Mouse (Mus musculus): ENCODE results near the gene H2-Ob. TPM values are rescaled to one million over a fixed set of nuclear protein-coding genes. Genes with fewer than 3 reads are reported as not detected.

Gene H2-Ob
- total and polyA plus RNA-seq, 2 experiments = 1.6 to 2.9 TPM

GRCm38 (mm10) chr17:34286999-34287398 is 48.3 kb downstream of the H2-Ob start:
- Histone ChIP-seq H3K79me2 (ENCODE audit: control insufficient read depth, insufficient read depth, low read length) (no peaks in the 10 kb centered on the region), H3K4me3 (ENCODE audit: insufficient read depth, low read depth, low read length) (no peak overlapping the region), H3K27ac (replicated peaks; ENCODE audit: insufficient read depth, low read depth, low read length) (no peak overlapping the region), H3K27me3 (ENCODE audit: control insufficient read depth, insufficient read depth, low read length) (no peaks in the 10 kb centered on the region), H3K9ac (ENCODE audit: low read depth, low read length) (no peak overlapping the region), H3K4me1 (ENCODE audit: control insufficient read depth, insufficient read depth, low read length) (no peaks in the 10 kb centered on the region), H3K36me3 (ENCODE audit: control insufficient read depth, insufficient read depth, low read length) (no peaks in the 10 kb centered on the region)
- 61% methylated on average over 6 of the region's 6 CpGs for WGBS
- no peak for DNase-seq (ENCODE audit: extremely low read depth, low read depth, low spot score)
- TF ChIP-seq POLR2A (IDR thresholded peaks at IDR 0.05; ENCODE audit: extremely low read depth, insufficient read depth, low read length) (no peak), CTCF (IDR thresholded peaks at IDR 0.05; ENCODE audit: low read depth, low read length) (no peak)

GRCm38 (mm10) chr17:34287648-34288047 is 48.9 kb downstream of the H2-Ob start, which contains the start of gene H2-Aa:
Gene H2-Aa (minus strand): TSS chr17:34287823.
- peak; percentile 67 for DNase-seq (ENCODE audit: extremely low read depth, low read depth, low spot score)
- H3K4me3 ChIP-seq (ENCODE audit: insufficient read depth, low read depth, low read length) = peak within 1 kb of the TSS; percentile 25

GRCm38 (mm10) chr17:34288131-34288530 is 49.4 kb downstream of the H2-Ob start:
- TF ChIP-seq POLR2A (IDR thresholded peaks at IDR 0.05; ENCODE audit: extremely low read depth, insufficient read depth, low read length) (no peak), CTCF (IDR thresholded peaks at IDR 0.05; ENCODE audit: low read depth, low read length) (no peak)
- Histone ChIP-seq H3K36me3 (ENCODE audit: control insufficient read depth, insufficient read depth, low read length) (no peaks in the 10 kb centered on the region), H3K4me1 (ENCODE audit: control insufficient read depth, insufficient read depth, low read length) (no peaks in the 10 kb centered on the region), H3K4me3 (ENCODE audit: insufficient read depth, low read depth, low read length) (no peak overlapping the region), H3K27me3 (ENCODE audit: control insufficient read depth, insufficient read depth, low read length) (no peaks in the 10 kb centered on the region), H3K27ac (replicated peaks; ENCODE audit: insufficient read depth, low read depth, low read length) (no peak overlapping the region), H3K79me2 (ENCODE audit: control insufficient read depth, insufficient read depth, low read length) (no peaks in the 10 kb centered on the region), H3K9ac (ENCODE audit: low read depth, low read length) (no peak overlapping the region)
- 55% methylated on average over 3 of the region's 3 CpGs for WGBS
- DNase-seq (ENCODE audit: extremely low read depth, low read depth, low spot score) = no peak

More at GRCm38 (mm10) chr17:34287648-34288047, 48.9 kb downstream of the H2-Ob start, which contains the start of gene H2-Aa:
- Histone ChIP-seq H3K27me3 (ENCODE audit: control insufficient read depth, insufficient read depth, low read length) (no peaks in the 10 kb centered on the region), H3K9ac (ENCODE audit: low read depth, low read length) (no peak within 1 kb of the TSS), H3K79me2 (ENCODE audit: control insufficient read depth, insufficient read depth, low read length) (no peaks in the 10 kb centered on the region), H3K36me3 (ENCODE audit: control insufficient read depth, insufficient read depth, low read length) (no peaks in the 10 kb centered on the region), H3K27ac (replicated peaks; ENCODE audit: insufficient read depth, low read depth, low read length) (no peak within 1 kb of the TSS), H3K4me1 (ENCODE audit: control insufficient read depth, insufficient read depth, low read length) (no peaks in the 10 kb centered on the region)
- no peak for TF ChIP-seq POLR2A (IDR thresholded peaks at IDR 0.05; ENCODE audit: extremely low read depth, insufficient read depth, low read length)
- no peak for TF ChIP-seq CTCF (IDR thresholded peaks at IDR 0.05; ENCODE audit: low read depth, low read length)
- WGBS = 24% methylated on average over 8 of the region's 8 CpGs

GRCm38 (mm10) chr17:34291609-34292008 is 52.9 kb downstream of the H2-Ob start:
- Histone ChIP-seq H3K27me3 (ENCODE audit: control insufficient read depth, insufficient read depth, low read length) (no peaks in the 10 kb centered on the region), H3K4me3 (ENCODE audit: insufficient read depth, low read depth, low read length) (no peak overlapping the region), H3K79me2 (ENCODE audit: control insufficient read depth, insufficient read depth, low read length) (no peaks in the 10 kb centered on the region), H3K36me3 (ENCODE audit: control insufficient read depth, insufficient read depth, low read length) (no peaks in the 10 kb centered on the region), H3K9ac (ENCODE audit: low read depth, low read length) (no peak overlapping the region), H3K4me1 (ENCODE audit: control insufficient read depth, insufficient read depth, low read length) (no peaks in the 10 kb centered on the region), H3K27ac (replicated peaks; ENCODE audit: insufficient read depth, low read depth, low read length) (no peak overlapping the region)
- 18% methylated on average over 8 of the region's 8 CpGs for WGBS
- DNase-seq (ENCODE audit: extremely low read depth, low read depth, low spot score) = peak; percentile 50
- no peak for TF ChIP-seq POLR2A (IDR thresholded peaks at IDR 0.05; ENCODE audit: extremely low read depth, insufficient read depth, low read length)
- TF ChIP-seq CTCF (IDR thresholded peaks at IDR 0.05; ENCODE audit: low read depth, low read length) = no peak

- no peak overlapping the region for H3K27ac ChIP-seq (replicated peaks; ENCODE audit: insufficient read depth, low read depth, low read length)
- no peaks in the 10 kb centered on the region for H3K36me3 ChIP-seq (ENCODE audit: control insufficient read depth, insufficient read depth, low read length)
- TF ChIP-seq CTCF (IDR thresholded peaks at IDR 0.05; ENCODE audit: low read depth, low read length) (no peak), POLR2A (IDR thresholded peaks at IDR 0.05; ENCODE audit: extremely low read depth, insufficient read depth, low read length) (no peak)
- H3K4me3 ChIP-seq (ENCODE audit: insufficient read depth, low read depth, low read length) = no peak overlapping the region
- H3K9ac ChIP-seq (ENCODE audit: low read depth, low read length) = no peak overlapping the region
- no peaks in the 10 kb centered on the region for H3K79me2 ChIP-seq (ENCODE audit: control insufficient read depth, insufficient read depth, low read length)
- DNase-seq (ENCODE audit: extremely low read depth, low read depth, low spot score) = no peak
- no peaks in the 10 kb centered on the region for H3K4me1 ChIP-seq (ENCODE audit: control insufficient read depth, insufficient read depth, low read length)
- WGBS = 89% methylated on average over 4 of the region's 4 CpGs
- H3K27me3 ChIP-seq (ENCODE audit: control insufficient read depth, insufficient read depth, low read length) = no peaks in the 10 kb centered on the region
Observed at GRCm38 (mm10) chr17:34292570-34292969, 53.9 kb downstream of the H2-Ob start.

GRCm38 (mm10) chr17:34293533-34293932 is 54.8 kb downstream of the H2-Ob start:
- Histone ChIP-seq H3K27me3 (ENCODE audit: control insufficient read depth, insufficient read depth, low read length) (no peaks in the 10 kb centered on the region), H3K4me1 (ENCODE audit: control insufficient read depth, insufficient read depth, low read length) (no peaks in the 10 kb centered on the region), H3K36me3 (ENCODE audit: control insufficient read depth, insufficient read depth, low read length) (no peaks in the 10 kb centered on the region), H3K9ac (ENCODE audit: low read depth, low read length) (no peak overlapping the region), H3K27ac (replicated peaks; ENCODE audit: insufficient read depth, low read depth, low read length) (no peak overlapping the region), H3K4me3 (ENCODE audit: insufficient read depth, low read depth, low read length) (no peak overlapping the region), H3K79me2 (ENCODE audit: control insufficient read depth, insufficient read depth, low read length) (no peaks in the 10 kb centered on the region)
- no peak for TF ChIP-seq POLR2A (IDR thresholded peaks at IDR 0.05; ENCODE audit: extremely low read depth, insufficient read depth, low read length)
- TF ChIP-seq CTCF (IDR thresholded peaks at IDR 0.05; ENCODE audit: low read depth, low read length) = no peak
- 41% methylated on average over 2 of the region's 2 CpGs for WGBS
- DNase-seq (ENCODE audit: extremely low read depth, low read depth, low spot score) = no peak
